9 mouse cellular contexts compared by ENCODE assay signal in genomic region chr10:83266731-83267130, GRCm38 (mm10).
DNase-seq lines count a peak whose midpoint lies in the region; ATAC-seq lines count a peak whose summit lies in the region.
"Had no signal": no experiment of that assay in that cellular context is flagged by ENCODE, and none has a peak within 500 bp of the region (broad histone marks: within the 10 kb centered on the region; RNA-seq: fewer than 3 reads in every experiment).

No protein-coding gene starts in this region.

- H3K27ac ChIP-seq in hindbrain, embryonic 11.5 days (ENCODE audit: low read depth, low read length): no peak overlapping the region
- no peak overlapping the region for H3K27ac ChIP-seq in midbrain, embryonic 11.5 days (ENCODE audit: low read depth, low read length)
- H3K27ac ChIP-seq: limb, embryonic 12.5 days had no signal

- H3K4me1 ChIP-seq in hindbrain, embryonic 11.5 days (replicated peaks; ENCODE audit: control insufficient read depth, insufficient read depth, low read length): peaks cover 2% of the 10 kb centered on the region; the same call in 1 of the 2 replicates
- 0 out of 2 replicates have a peak, but pooled peaks cover 2% of the 10 kb centered on the region for H3K4me1 ChIP-seq in midbrain, embryonic 11.5 days (ENCODE audit: control insufficient read depth, insufficient read depth, low read length)
- H3K4me1 ChIP-seq: limb, embryonic 12.5 days had no signal

- DNase-seq in right cerebral cortex, adult 18-20 months: peak; percentile 49
- DNase-seq in right cerebral cortex, postnatal 14 days: no peak
- peak; percentile 49 for DNase-seq in hindbrain, embryonic 11.5 days (ENCODE audit: low spot score)
- peak; percentile 81 for DNase-seq in midbrain, embryonic 11.5 days (ENCODE audit: low spot score, missing footprints)
- no peak for DNase-seq in spleen, postnatal 10 days (ENCODE audit: low spot score in 2 of 2)
- no peak for DNase-seq in adrenal gland, adult 18-20 months (ENCODE audit: low spot score in 2 of 2)
- no peak for DNase-seq in gastrocnemius, postnatal 14 days

- peak; percentile 77 for ATAC-seq in hindbrain, embryonic 11.5 days (ENCODE audit: low FRiP score)
- peak; percentile 55; the same call in 1 of the 2 replicates for ATAC-seq in midbrain, embryonic 11.5 days (ENCODE audit: low FRiP score)
- no peak for ATAC-seq in erythroid progenitor cell, adult 5-6 weeks (replicated peaks; ENCODE audit: low FRiP score, poor library complexity, severe bottlenecking)

- no peaks in the 10 kb centered on the region for H3K27me3 ChIP-seq in hindbrain, embryonic 11.5 days (ENCODE audit: control insufficient read depth, insufficient read depth, low read length)
- no peaks in the 10 kb centered on the region for H3K27me3 ChIP-seq in midbrain, embryonic 11.5 days (ENCODE audit: control insufficient read depth, insufficient read depth, low read length)
- H3K27me3 ChIP-seq: limb, embryonic 12.5 days had no signal

- H3K9me3 ChIP-seq in hindbrain, embryonic 11.5 days (ENCODE audit: control insufficient read depth, low read length): no peaks in the 10 kb centered on the region
- no peaks in the 10 kb centered on the region for H3K9me3 ChIP-seq in midbrain, embryonic 11.5 days (ENCODE audit: control insufficient read depth, low read length)

- intact Hi-C loops in gastrocnemius, postnatal 14 days (cut with DNase I; ENCODE audit: low total_unique reads): no loop called here

- H3K36me3 ChIP-seq in hindbrain, embryonic 11.5 days (ENCODE audit: control insufficient read depth, insufficient read depth, low read length): no peaks in the 10 kb centered on the region
- no peaks in the 10 kb centered on the region for H3K36me3 ChIP-seq in midbrain, embryonic 11.5 days (ENCODE audit: control insufficient read depth, insufficient read depth, low read length)
- H3K36me3 ChIP-seq: limb, embryonic 12.5 days had no signal

- no peak overlapping the region for H3K9ac ChIP-seq in hindbrain, embryonic 11.5 days (ENCODE audit: low read depth, low read length)
- H3K9ac ChIP-seq in midbrain, embryonic 11.5 days (ENCODE audit: low read length): no peak overlapping the region
- H3K9ac ChIP-seq: limb, embryonic 12.5 days had no signal

- WGBS in hindbrain, embryonic 11.5 days: 35% methylated on average over 13 of the region's 13 CpGs
- WGBS in midbrain, embryonic 11.5 days: 30% methylated on average over 13 of the region's 13 CpGs

- no peak overlapping the region for H3K4me3 ChIP-seq in hindbrain, embryonic 11.5 days (ENCODE audit: low read depth, low read length)
- H3K4me3 ChIP-seq in midbrain, embryonic 11.5 days (ENCODE audit: low read depth, low read length): no peak overlapping the region
- H3K4me3 ChIP-seq: limb, embryonic 12.5 days had no signal

- H3K4me2 ChIP-seq in hindbrain, embryonic 11.5 days (replicated peaks; ENCODE audit: low read depth, low read length): no peak overlapping the region
- no peak overlapping the region for H3K4me2 ChIP-seq in midbrain, embryonic 11.5 days
- H3K4me2 ChIP-seq: limb, embryonic 12.5 days had no signal

Comparison
In these comparisons a context has a peak if more than half of its experiments do, and no peak if none do; other contexts are left out.
1. DNase-seq: peak in right cerebral cortex, adult 18-20 months (single experiment), hindbrain, embryonic 11.5 days (single experiment) and midbrain, embryonic 11.5 days (single experiment); none in right cerebral cortex, postnatal 14 days (single experiment), spleen, postnatal 10 days (0 of 2), adrenal gland, adult 18-20 months (0 of 2) and gastrocnemius, postnatal 14 days (single experiment).